In the genomic region with DNA sequence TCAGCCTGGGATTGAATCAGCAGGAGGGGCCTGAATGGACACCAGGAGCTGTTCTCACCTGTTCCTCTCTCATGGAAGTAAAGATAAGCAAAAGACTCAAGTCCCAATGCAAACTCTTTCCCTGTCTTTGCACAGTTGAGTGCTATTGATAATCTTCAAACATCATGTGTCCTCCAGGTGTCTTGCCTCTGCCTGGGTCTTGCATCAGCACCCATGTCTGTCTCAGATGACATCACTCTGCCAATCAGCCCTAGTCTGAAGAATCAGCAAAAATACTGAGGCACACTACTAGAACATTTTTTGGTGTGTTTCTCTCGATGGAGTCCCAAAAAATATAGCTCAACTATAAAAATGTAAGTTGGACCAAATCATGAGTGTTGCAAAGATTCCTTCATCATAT, we compare ENCODE assay signal across 23 mouse cellular contexts. TPM values are rescaled to one million over a fixed set of nuclear protein-coding genes. Genes with fewer than 3 reads are reported as not detected.
"Had no signal": no experiment of that assay in that cellular context is flagged by ENCODE, and none has a peak within 500 bp of the region (broad histone marks: within the 10 kb centered on the region; RNA-seq: fewer than 3 reads in every experiment).

No protein-coding gene starts in this region.

- H3K9me3 ChIP-seq: neural tube, embryonic 15.5 days; stomach, embryonic 15.5 days had no signal

- H3K9ac ChIP-seq: neural tube, embryonic 15.5 days; stomach, embryonic 15.5 days had no signal

- DNase-seq: retina, postnatal 1 day; right cerebral cortex, adult 18-20 months; right cerebral cortex, postnatal 14 days; right cerebral cortex, postnatal 25 days; right cerebral cortex, postnatal 4 days; spleen, adult 18-20 months; thymus, adult 18-20 months; thymus, adult 2 months; thymus, postnatal 14 days; thymus, postnatal 25 days; thymus, postnatal 36 days; thymus, postnatal 4 days had no signal

- H3K27me3 ChIP-seq: neural tube, embryonic 15.5 days; stomach, embryonic 15.5 days had no signal

- H3K4me2 ChIP-seq: neural tube, embryonic 15.5 days; stomach, embryonic 15.5 days had no signal

- H3K4me3 ChIP-seq: neural tube, embryonic 15.5 days; stomach, embryonic 15.5 days had no signal

- H3K4me1 ChIP-seq: neural tube, embryonic 15.5 days; stomach, embryonic 15.5 days had no signal

- H3K27ac ChIP-seq: neural tube, embryonic 15.5 days; stomach, embryonic 15.5 days; stomach, postnatal 0 days had no signal

- H3K36me3 ChIP-seq: neural tube, embryonic 15.5 days; stomach, embryonic 15.5 days had no signal

RNA-seq across cellular contexts. Expression of a gene that starts 11.8 kb away (rescaled TPM):
- polyA plus RNA-seq: neural tube, embryonic 14.5 days had no signal

RNA-seq across cellular contexts. Expression of a gene that starts 16.8 kb away (rescaled TPM):
- polyA plus RNA-seq: neural tube, embryonic 14.5 days; neural tube, embryonic 15.5 days; small intestine, adult 2 months; spleen, adult 2 months; stomach, embryonic 16.5 days; testis, adult 2 months had no signal

RNA-seq across cellular contexts. Expression of a gene that starts 29.6 kb away (rescaled TPM):
- polyA plus RNA-seq: testis, adult 2 months had no signal

RNA-seq across cellular contexts. Expression of a gene that starts 42.9 kb away (rescaled TPM):
- polyA plus RNA-seq: stomach, embryonic 14.5 days; testis, adult 2 months had no signal

RNA-seq across cellular contexts. Expression of a gene that starts 46.6 kb away (rescaled TPM):
- polyA plus RNA-seq: neural tube, embryonic 14.5 days; neural tube, embryonic 15.5 days; small intestine, adult 2 months; spleen, adult 2 months; stomach, embryonic 14.5 days; stomach, embryonic 15.5 days; stomach, embryonic 16.5 days; stomach, postnatal 0 days; testis, adult 2 months; thymus, adult 2 months; thymus, postnatal 0 days; urinary bladder, adult 2 months had no signal
